Mouse (Mus musculus) hindbrain, postnatal 0 days (tissue): ENCODE measurements at regions not wholly inside any gene's neighbourhood (a gene's known extent, or its start where the extent isn't known, plus 50 kb on each side); places are given as distances from the start of the nearest gene placed in this dataset.
"Not testable (repeated sequence)": the region's sequence is repeated elsewhere in the genome, so short reads cannot be mapped to it uniquely, and the experiment has no call there.

ENCODE experiments used
- ATAC-seq: fragments of 200-750 bp; cut with Nextera tagmentation; 2 replicates; pipeline ENCODE4 v1.8.0; 2017; ENCODE audit warnings: mild to moderate bottlenecking, moderate TSS enrichment, moderate library complexity
- DNase-seq: peaks from one replicate; pipeline ENCODE4 v3.0.0-alpha.2; 2015; ENCODE audit warnings: low spot score
- H3K27ac ChIP-seq: fragments of 300-500 bp; sonication (generic); 2 replicates; pipeline ENCODE4 v1.5.1; 2014; ENCODE audit warnings: mild to moderate bottlenecking
- H3K27me3 ChIP-seq: fragments of 300-500 bp; sonication (generic); 2 replicates; pipeline ENCODE4 v1.6.1; 2014; ENCODE audit warnings: low read length, mixed read lengths; ENCODE audit not compliant: insufficient read depth
- H3K36me3 ChIP-seq: fragments of 300-500 bp; sonication (generic); 2 replicates; pipeline ENCODE4 v1.6.1; 2014; ENCODE audit warnings: low read length, mixed read lengths; ENCODE audit not compliant: insufficient read depth
- H3K4me1 ChIP-seq: fragments of 300-500 bp; sonication (generic); 2 replicates; pipeline ENCODE4 v1.6.1; 2014; ENCODE audit warnings: antibody characterized with exemption, low read length, mixed read lengths; ENCODE audit not compliant: insufficient read depth
- H3K4me2 ChIP-seq: fragments of 300-500 bp; sonication (generic); 2 replicates; pipeline ENCODE4 v1.6.1; 2014; ENCODE audit warnings: low read depth, mild to moderate bottlenecking, low read length, moderate library complexity, mixed read lengths
- H3K4me3 ChIP-seq: fragments of 300-500 bp; sonication (generic); 2 replicates; pipeline ENCODE4 v1.5.1; 2014; ENCODE audit warnings: low read length
- H3K9ac ChIP-seq: fragments of 300-500 bp; sonication (generic); replicated peaks from 2 replicates; pipeline ENCODE4 v1.6.1; 2014; ENCODE audit warnings: mild to moderate bottlenecking, low read length, moderate library complexity, mixed read lengths
- H3K9me3 ChIP-seq: fragments of 300-500 bp; sonication (generic); 2 replicates; pipeline ENCODE4 v1.6.1; 2016; ENCODE audit warnings: low read length, mixed read lengths
- CTCF ChIP-seq: IDR thresholded peaks from 2 replicates; pipeline ENCODE4 v1.5.1; 2016; ENCODE audit warnings: antibody characterized with exemption, control low read depth, low read depth
- WGBS: fragments of 180-500 bp; shearing (Covaris S2); extraction: QIAGEN DNeasy Blood & Tissue Kit; methylation state at CpG from one replicate; pipeline ENCODE4 v1.1.7; 2014; 5-methylcytosine and 5-hydroxymethylcytosine counted together

GRCm38 (mm10) chr3:16533643-16534042 lies 527.4 kb upstream of the Gm5150 start:
- Histone ChIP-seq H3K27me3 (no peaks in the 10 kb centered on the region), H3K4me1 (no peaks in the 10 kb centered on the region), H3K27ac (no peak overlapping the region), H3K4me3 (no peak overlapping the region), H3K9ac (no peak overlapping the region), H3K9me3 (no peaks in the 10 kb centered on the region), H3K4me2 (no peak overlapping the region), H3K36me3 (no peaks in the 10 kb centered on the region)
- ATAC-seq (no peak), DNase-seq (no peak)
- TF ChIP-seq CTCF, result no peak

GRCm38 (mm10) chr3:16527511-16527910 lies 521.3 kb upstream of the Gm5150 start:
- H3K4me1 ChIP-seq, DNase-seq, H3K4me3 ChIP-seq, H3K27me3 ChIP-seq, H3K9me3 ChIP-seq, ATAC-seq, H3K9ac ChIP-seq, H3K36me3 ChIP-seq, H3K27ac ChIP-seq, H3K4me2 ChIP-seq: not testable (repeated sequence)
- 82% methylated on average over 6 of the region's 6 CpGs for WGBS

- H3K4me3 ChIP-seq, H3K4me2 ChIP-seq, DNase-seq, H3K9me3 ChIP-seq, ATAC-seq, H3K27ac ChIP-seq, H3K36me3 ChIP-seq, H3K4me1 ChIP-seq, H3K9ac ChIP-seq, H3K27me3 ChIP-seq: not testable (repeated sequence)
- WGBS, result 78% methylated on average over 3 of the region's 3 CpGs
Observed at GRCm38 (mm10) chr3:16488431-16488830, 482.2 kb upstream of the Gm5150 start.

GRCm38 (mm10) chr3:16482750-16483149 lies 476.5 kb upstream of the Gm5150 start:
- Histone ChIP-seq H3K4me1 (no peaks in the 10 kb centered on the region), H3K4me2 (no peak overlapping the region), H3K9me3 (no peaks in the 10 kb centered on the region), H3K36me3 (no peaks in the 10 kb centered on the region), H3K4me3 (no peak overlapping the region), H3K27ac (no peak overlapping the region), H3K9ac (no peak overlapping the region), H3K27me3 (no peaks in the 10 kb centered on the region)
- TF ChIP-seq CTCF, result no peak
- ATAC-seq (no peak), DNase-seq (no peak)
- WGBS, result 81% methylated on average over 1 of the region's 1 CpGs

GRCm38 (mm10) chr3:16471360-16471759 lies 465.1 kb upstream of the Gm5150 start:
- WGBS, result 97% methylated on average over 1 of the region's 1 CpGs
- no peak overlapping the region for H3K9ac ChIP-seq
- H3K36me3 ChIP-seq, result no peaks in the 10 kb centered on the region
- DNase-seq, result no peak
- no peaks in the 10 kb centered on the region for H3K4me1 ChIP-seq
- no peaks in the 10 kb centered on the region for H3K27me3 ChIP-seq
- ATAC-seq, result no peak
- no peak overlapping the region for H3K4me3 ChIP-seq
- H3K27ac ChIP-seq, result no peak overlapping the region
- no peaks in the 10 kb centered on the region for H3K9me3 ChIP-seq
- no peak for TF ChIP-seq CTCF
- no peak overlapping the region for H3K4me2 ChIP-seq

- Histone ChIP-seq H3K4me2 (peak overlapping the region; percentile 55), H3K36me3 (no peaks in the 10 kb centered on the region), H3K9ac (0 out of 2 replicates have a peak overlapping the region, but pooled peaks have one; percentile 33), H3K9me3 (no peaks in the 10 kb centered on the region), H3K4me3 (peak overlapping the region; percentile 25), H3K4me1 (no peaks in the 10 kb centered on the region), H3K27ac (peak overlapping the region; percentile 55; the same call in 1 of the 2 replicates), H3K27me3 (no peaks in the 10 kb centered on the region)
- 8% methylated on average over 9 of the region's 9 CpGs for WGBS
- peak; percentile 88 for TF ChIP-seq CTCF
- peak; percentile 92 for DNase-seq
- ATAC-seq, result peak; percentile 90
Observed at GRCm38 (mm10) chr3:16466388-16466787, 460.2 kb upstream of the Gm5150 start.

- Histone ChIP-seq H3K36me3 (no peaks in the 10 kb centered on the region), H3K4me1 (no peaks in the 10 kb centered on the region), H3K4me2 (no peak overlapping the region), H3K27me3 (no peaks in the 10 kb centered on the region), H3K9ac (no peak overlapping the region), H3K4me3 (no peak overlapping the region), H3K27ac (no peak overlapping the region), H3K9me3 (no peaks in the 10 kb centered on the region)
- WGBS, result 69% methylated on average over 3 of the region's 3 CpGs
- ATAC-seq (no peak), DNase-seq (no peak)
- no peak for TF ChIP-seq CTCF
Observed at GRCm38 (mm10) chr3:16465357-16465756, 459.1 kb upstream of the Gm5150 start.
